Mouse (Mus musculus) MEL (cell line): ENCODE data around the gene Prrc2b.

Experiments
- CHD2 ChIP-seq: IDR thresholded peaks from 2 replicates; pipeline ENCODE4 v1.6.1; 2011; ENCODE audit warnings: low read length, improper control_type of control experiment
- CTCF ChIP-seq, 3 experiments: IDR thresholded peaks in 2 of 3; conservative IDR thresholded peaks in 1 of 3; 2 replicates each; pipeline ENCODE4 v1.5.1; 2011 to 2012; ENCODE audit warnings: low read length in 3 of 3, low read depth in 2 of 3, mild to moderate bottlenecking in 2 of 3, improper control_type of control experiment in 1 of 3, inconsistent platforms in 1 of 3, mixed read lengths in 1 of 3, moderate library complexity in 1 of 3; ENCODE audit not compliant: control insufficient read depth in 1 of 3, insufficient read depth in 1 of 3, poor library complexity in 1 of 3, severe bottlenecking in 1 of 3
- EP300 ChIP-seq, 2 experiments: IDR thresholded peaks; 2 replicates each; pipeline ENCODE4 v1.6.1; 2011; ENCODE audit warnings: improper control_type of control experiment in 2 of 2, low read length in 2 of 2, low read depth in 1 of 2, mild to moderate bottlenecking in 1 of 2
- MEF2A ChIP-seq: IDR thresholded peaks from 2 replicates; pipeline ENCODE4 v1.6.1; 2014; ENCODE audit warnings: low read depth, mild to moderate bottlenecking, inconsistent platforms, low read length, improper control_type of control experiment; ENCODE audit not compliant: poor library complexity, insufficient replicate concordance, severe bottlenecking; ENCODE audit errors: extremely low read depth
- MYC ChIP-seq: IDR thresholded peaks from 2 replicates; pipeline ENCODE4 v1.6.1; 2011; ENCODE audit warnings: low read depth, mild to moderate bottlenecking, low read length, improper control_type of control experiment, moderate library complexity
- POLR2A ChIP-seq, 2 experiments: IDR thresholded peaks; 2 replicates each; pipeline ENCODE4 v1.6.1; 2011 to 2012; ENCODE audit warnings: low read length in 2 of 2, mild to moderate bottlenecking in 2 of 2, control low read depth in 1 of 2, improper control_type of control experiment in 1 of 2, low read depth in 1 of 2, moderate library complexity in 1 of 2; ENCODE audit not compliant: control insufficient read depth in 1 of 2, insufficient read depth in 1 of 2, poor library complexity in 1 of 2
- POLR2AphosphoS2 ChIP-seq: IDR thresholded peaks from 2 replicates; pipeline ENCODE4 v1.6.1; 2011; ENCODE audit warnings: low read length, improper control_type of control experiment
- POLR2AphosphoS5 ChIP-seq: IDR thresholded peaks from 2 replicates; pipeline ENCODE4 v1.6.1; 2012; ENCODE audit warnings: low read depth, borderline replicate concordance, mild to moderate bottlenecking, inconsistent platforms, low read length, moderate library complexity, mixed read lengths
- RAD21 ChIP-seq: IDR thresholded peaks from 2 replicates; pipeline ENCODE4 v1.6.1; 2011; ENCODE audit warnings: mild to moderate bottlenecking, low read depth, low read length, improper control_type of control experiment
- UBTF ChIP-seq: IDR thresholded peaks from 2 replicates; pipeline ENCODE4 v1.6.1; 2012; ENCODE audit warnings: low read depth, mild to moderate bottlenecking, inconsistent platforms, low read length, improper control_type of control experiment, moderate library complexity, borderline replicate concordance; ENCODE audit not compliant: insufficient read depth
- USF1 ChIP-seq: IDR thresholded peaks from 2 replicates; pipeline ENCODE4 v1.6.1; 2014; ENCODE audit warnings: low read depth, mild to moderate bottlenecking, inconsistent platforms, low read length, improper control_type of control experiment, moderate library complexity
- ZKSCAN1 ChIP-seq: IDR thresholded peaks from 2 replicates; pipeline ENCODE4 v1.6.1; 2012; ENCODE audit warnings: low read depth, mild to moderate bottlenecking, inconsistent platforms, low read length, improper control_type of control experiment, moderate library complexity
- ZMIZ1 ChIP-seq: IDR thresholded peaks from 2 replicates; pipeline ENCODE4 v1.6.1; 2012; ENCODE audit warnings: low read depth, mild to moderate bottlenecking, inconsistent platforms, low read length, improper control_type of control experiment, moderate library complexity

GRCm38 (mm10) chr2:32121150-32121549, 29.7 kb upstream of the Prrc2b start:
- TF ChIP-seq MYC = no peak
- TF ChIP-seq CTCF (IDR thresholded peaks at IDR 0.05 in 2 of 3, conservative IDR thresholded peaks at IDR 0.05 in 1 of 3; ENCODE audit: control insufficient read depth in 1 of 3, insufficient read depth in 1 of 3, low read depth in 2 of 3, low read length in 3 of 3, poor library complexity in 1 of 3, severe bottlenecking in 1 of 3) = no peak
- TF ChIP-seq POLR2AphosphoS5 = no peak
- TF ChIP-seq USF1 = no peak
- TF ChIP-seq EP300 (IDR thresholded peaks at IDR 0.05; ENCODE audit: low read depth in 1 of 2, low read length in 2 of 2) = no peak
- no peak for TF ChIP-seq RAD21
- TF ChIP-seq ZKSCAN1 = no peak
- no peak for TF ChIP-seq ZMIZ1
- no peak for TF ChIP-seq MEF2A
- TF ChIP-seq POLR2AphosphoS2 = no peak
- TF ChIP-seq POLR2A (IDR thresholded peaks at IDR 0.05; ENCODE audit: control insufficient read depth in 1 of 2, insufficient read depth in 1 of 2, low read depth in 1 of 2, low read length in 2 of 2, poor library complexity in 1 of 2) = no peak
- TF ChIP-seq UBTF = no peak
- no peak for TF ChIP-seq CHD2
